Mouse (Mus musculus): ENCODE data around the gene Lsp1. TPM values are rescaled to one million over a fixed set of nuclear protein-coding genes. Genes with fewer than 3 reads are reported as not detected.

The Lsp1 gene
- total RNA-seq, 1 experiment = 13.7 TPM

- no peak for DNase-seq (ENCODE audit: low read depth, low spot score)
- no peak overlapping the region for H3K9ac ChIP-seq (ENCODE audit: insufficient read depth, low read depth, low read length, poor library complexity, severe bottlenecking)
- in situ Hi-C loops (cut with MboI; ENCODE audit: low sequenced_read_pairs in 2 of 2, unreplicated experiment in 2 of 2) = no loop called here
- no peak overlapping the region for H3K27ac ChIP-seq (ENCODE audit: insufficient read depth, low read depth, low read length, poor library complexity, severe bottlenecking)
- H3K4me3 ChIP-seq (ENCODE audit: insufficient read depth in 1 of 2, low read depth in 1 of 2, low read length in 2 of 2, poor library complexity in 1 of 2, severe bottlenecking in 1 of 2) = no peak overlapping the region
- no peaks in the 10 kb centered on the region for H3K36me3 ChIP-seq (ENCODE audit: control insufficient read depth, insufficient read depth, low read length, poor library complexity, severe bottlenecking)
- H3K9me3 ChIP-seq (ENCODE audit: control insufficient read depth, insufficient read depth, low read depth, low read length) = no peaks in the 10 kb centered on the region
- TF ChIP-seq HCFC1 (IDR thresholded peaks at IDR 0.05; ENCODE audit: borderline replicate concordance, insufficient read depth, low read length) = no peak
- TF ChIP-seq ZNF384 (IDR thresholded peaks at IDR 0.05; ENCODE audit: low read depth, low read length) = no peak
- H3K4me1 ChIP-seq (ENCODE audit: control insufficient read depth in 2 of 2, insufficient read depth in 2 of 2, low read length in 2 of 2, poor library complexity in 1 of 2) = peaks cover 2 to 15% of the 10 kb centered on the region in 2 experiments; a peak in 2 of 4 replicates
Observed at GRCm38 (mm10) chr7:142484780-142485179, 24.2 kb downstream of the Lsp1 start.

DNA sequence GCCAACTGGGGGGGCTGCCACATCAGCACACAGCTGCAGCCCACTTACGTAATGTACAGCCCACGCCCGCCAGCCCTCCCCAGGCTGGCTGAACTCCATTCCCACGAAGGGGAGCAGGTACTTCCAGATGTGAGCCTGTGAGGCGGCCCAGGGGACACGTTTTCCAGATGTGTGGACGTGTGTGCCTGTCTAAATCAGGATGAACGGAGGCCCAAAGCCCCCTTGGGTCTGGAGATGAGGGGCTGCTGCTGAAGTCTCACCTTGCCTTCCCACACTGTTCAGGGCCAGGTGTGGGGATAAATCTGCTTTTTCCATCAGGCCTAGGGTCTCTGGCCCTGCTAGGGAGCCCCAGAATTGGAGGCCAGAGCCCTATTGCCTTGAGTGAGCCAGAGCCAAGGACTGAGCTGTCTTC lies 26.1 kb downstream of the Lsp1 start:
- Histone ChIP-seq H3K4me1 (ENCODE audit: control insufficient read depth in 2 of 2, insufficient read depth in 2 of 2, low read length in 2 of 2, poor library complexity in 1 of 2) (peaks cover 2 to 15% of the 10 kb centered on the region in 2 experiments; a peak in 2 of 4 replicates), H3K36me3 (ENCODE audit: control insufficient read depth, insufficient read depth, low read length, poor library complexity, severe bottlenecking) (no peaks in the 10 kb centered on the region), H3K9me3 (ENCODE audit: control insufficient read depth, insufficient read depth, low read depth, low read length) (no peaks in the 10 kb centered on the region), H3K4me3 (ENCODE audit: insufficient read depth in 1 of 2, low read depth in 1 of 2, low read length in 2 of 2, poor library complexity in 1 of 2, severe bottlenecking in 1 of 2) (no peak overlapping the region), H3K9ac (ENCODE audit: insufficient read depth, low read depth, low read length, poor library complexity, severe bottlenecking) (no peak overlapping the region), H3K27ac (ENCODE audit: insufficient read depth, low read depth, low read length, poor library complexity, severe bottlenecking) (no peak overlapping the region)
- in situ Hi-C loops (cut with MboI; ENCODE audit: low sequenced_read_pairs in 2 of 2, unreplicated experiment in 2 of 2) = no loop called here
- no peak for DNase-seq (ENCODE audit: low read depth, low spot score)
- TF ChIP-seq MAFK (IDR thresholded peaks at IDR 0.05; ENCODE audit: insufficient read depth, low read depth, low read length) = no peak
- TF ChIP-seq CHD2 (IDR thresholded peaks at IDR 0.05; ENCODE audit: low read depth, low read length) = no peak
- TF ChIP-seq HCFC1 (IDR thresholded peaks at IDR 0.05; ENCODE audit: borderline replicate concordance, insufficient read depth, low read length) = no peak
- no peak for TF ChIP-seq ZC3H11A (IDR thresholded peaks at IDR 0.05; ENCODE audit: borderline replicate concordance, low read depth, low read length)
- no peak for TF ChIP-seq ZNF384 (IDR thresholded peaks at IDR 0.05; ENCODE audit: low read depth, low read length)

DNA sequence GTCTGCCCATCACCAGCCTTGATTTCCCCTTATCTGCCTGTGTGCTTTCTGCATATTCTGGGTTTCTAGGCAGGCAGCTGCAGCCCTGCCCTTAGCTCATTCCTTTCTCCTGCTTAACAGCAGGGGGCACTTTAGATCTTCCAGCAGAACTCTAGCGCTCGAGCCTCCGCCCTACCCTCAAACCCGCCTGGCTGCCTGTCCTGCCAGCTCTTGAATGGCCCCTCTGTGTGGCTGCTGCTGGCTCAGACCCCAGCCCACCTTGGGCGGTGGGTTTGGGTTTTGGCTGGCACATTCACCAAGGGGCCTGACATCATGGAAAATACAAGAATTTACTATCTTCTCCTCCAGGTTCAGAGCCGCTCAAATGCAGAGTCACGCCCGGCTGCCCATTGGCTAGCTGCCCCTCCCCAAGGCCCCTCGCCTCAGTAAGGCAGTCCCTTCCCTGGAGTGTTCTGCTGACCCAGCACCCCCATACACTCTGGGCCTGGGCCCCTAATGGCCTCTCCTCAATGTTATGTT lies 26.8 kb downstream of the Lsp1 start:
- peaks cover 2 to 9% of the 10 kb centered on the region in 2 experiments; a peak in 2 of 4 replicates for H3K4me1 ChIP-seq (ENCODE audit: control insufficient read depth in 2 of 2, insufficient read depth in 2 of 2, low read length in 2 of 2, poor library complexity in 1 of 2)
- H3K36me3 ChIP-seq (ENCODE audit: control insufficient read depth, insufficient read depth, low read length, poor library complexity, severe bottlenecking) = no peaks in the 10 kb centered on the region
- no peak for DNase-seq (ENCODE audit: low read depth, low spot score)
- H3K27ac ChIP-seq (ENCODE audit: insufficient read depth, low read depth, low read length, poor library complexity, severe bottlenecking) = no peak overlapping the region
- no peaks in the 10 kb centered on the region for H3K9me3 ChIP-seq (ENCODE audit: control insufficient read depth, insufficient read depth, low read depth, low read length)
- TF ChIP-seq ZC3H11A (IDR thresholded peaks at IDR 0.05; ENCODE audit: borderline replicate concordance, low read depth, low read length) (0 out of 2 replicates have a peak, but pooled peaks have one; percentile 14), MAFK (IDR thresholded peaks at IDR 0.05; ENCODE audit: insufficient read depth, low read depth, low read length) (no peak)
- H3K4me3 ChIP-seq (ENCODE audit: insufficient read depth in 1 of 2, low read depth in 1 of 2, low read length in 2 of 2, poor library complexity in 1 of 2, severe bottlenecking in 1 of 2) = no peak overlapping the region
- H3K9ac ChIP-seq (ENCODE audit: insufficient read depth, low read depth, low read length, poor library complexity, severe bottlenecking) = no peak overlapping the region
- in situ Hi-C loops (cut with MboI; ENCODE audit: low sequenced_read_pairs in 2 of 2, unreplicated experiment in 2 of 2) = no loop called here

GRCm38 (mm10) chr7:142488053-142488452 lies 27.4 kb downstream of the Lsp1 start:
- no peaks in the 10 kb centered on the region for H3K9me3 ChIP-seq (ENCODE audit: control insufficient read depth, insufficient read depth, low read depth, low read length)
- H3K4me3 ChIP-seq (ENCODE audit: insufficient read depth in 1 of 2, low read depth in 1 of 2, low read length in 2 of 2, poor library complexity in 1 of 2, severe bottlenecking in 1 of 2) = no peak overlapping the region
- H3K27ac ChIP-seq (ENCODE audit: insufficient read depth, low read depth, low read length, poor library complexity, severe bottlenecking) = no peak overlapping the region
- no peaks in the 10 kb centered on the region for H3K36me3 ChIP-seq (ENCODE audit: control insufficient read depth, insufficient read depth, low read length, poor library complexity, severe bottlenecking)
- H3K9ac ChIP-seq (ENCODE audit: insufficient read depth, low read depth, low read length, poor library complexity, severe bottlenecking) = no peak overlapping the region
- peaks cover 2 to 9% of the 10 kb centered on the region in 2 experiments; a peak in 2 of 4 replicates for H3K4me1 ChIP-seq (ENCODE audit: control insufficient read depth in 2 of 2, insufficient read depth in 2 of 2, low read length in 2 of 2, poor library complexity in 1 of 2)
- DNase-seq (ENCODE audit: low read depth, low spot score) = no peak
- TF ChIP-seq ZNF384 (IDR thresholded peaks at IDR 0.05; ENCODE audit: low read depth, low read length) = no peak
- TF ChIP-seq MAFK (IDR thresholded peaks at IDR 0.05; ENCODE audit: insufficient read depth, low read depth, low read length) = no peak
- no peak for TF ChIP-seq ZC3H11A (IDR thresholded peaks at IDR 0.05; ENCODE audit: borderline replicate concordance, low read depth, low read length)
- no peak for TF ChIP-seq HCFC1 (IDR thresholded peaks at IDR 0.05; ENCODE audit: borderline replicate concordance, insufficient read depth, low read length)
- TF ChIP-seq CHD2 (IDR thresholded peaks at IDR 0.05; ENCODE audit: low read depth, low read length) = no peak
- in situ Hi-C loops (cut with MboI; ENCODE audit: low sequenced_read_pairs in 2 of 2, unreplicated experiment in 2 of 2) = no loop called here

GRCm38 (mm10) chr7:142493535-142493934 lies 32.9 kb downstream of the Lsp1 start:
- H3K9me3 ChIP-seq (ENCODE audit: control insufficient read depth, insufficient read depth, low read depth, low read length) = no peaks in the 10 kb centered on the region
- in situ Hi-C loops (cut with MboI; ENCODE audit: low sequenced_read_pairs in 2 of 2, unreplicated experiment in 2 of 2) = no loop called here
- no peak for TF ChIP-seq ZNF384 (IDR thresholded peaks at IDR 0.05; ENCODE audit: low read depth, low read length)
- no peak for TF ChIP-seq MAFK (IDR thresholded peaks at IDR 0.05; ENCODE audit: insufficient read depth, low read depth, low read length)
- no peak for TF ChIP-seq HCFC1 (IDR thresholded peaks at IDR 0.05; ENCODE audit: borderline replicate concordance, insufficient read depth, low read length)
- TF ChIP-seq CHD2 (IDR thresholded peaks at IDR 0.05; ENCODE audit: low read depth, low read length) = no peak
- no peak overlapping the region for H3K27ac ChIP-seq (ENCODE audit: insufficient read depth, low read depth, low read length, poor library complexity, severe bottlenecking)
- no peaks in the 10 kb centered on the region for H3K4me1 ChIP-seq (ENCODE audit: control insufficient read depth in 2 of 2, insufficient read depth in 2 of 2, low read length in 2 of 2, poor library complexity in 1 of 2)
- no peak for DNase-seq (ENCODE audit: low read depth, low spot score)
- no peaks in the 10 kb centered on the region for H3K36me3 ChIP-seq (ENCODE audit: control insufficient read depth, insufficient read depth, low read length, poor library complexity, severe bottlenecking)
- H3K9ac ChIP-seq (ENCODE audit: insufficient read depth, low read depth, low read length, poor library complexity, severe bottlenecking) = no peak overlapping the region
- H3K4me3 ChIP-seq (ENCODE audit: insufficient read depth in 1 of 2, low read depth in 1 of 2, low read length in 2 of 2, poor library complexity in 1 of 2, severe bottlenecking in 1 of 2) = no peak overlapping the region

All from ES-E14 (cell line).